Mouse (Mus musculus) myocyte (in vitro differentiated cells): ENCODE measurements around the gene Steap3. TPM values are rescaled to one million over a fixed set of nuclear protein-coding genes. Genes with fewer than 3 reads are reported as not detected.

Experiments
- H3K27me3 ChIP-seq: one replicate; pipeline ENCODE4 v1.6.1; 2011; ENCODE audit not compliant: control insufficient read depth, insufficient read depth, insufficient read length
- H3K36me3 ChIP-seq: one replicate; pipeline ENCODE4 v1.6.1; 2011; ENCODE audit not compliant: control insufficient read depth, insufficient read depth
- H3K4me2 ChIP-seq: one replicate; pipeline ENCODE4 v1.6.1; 2011; ENCODE audit warnings: low read depth, control low read depth
- H3K4me3 ChIP-seq: one replicate; pipeline ENCODE4 v1.5.1; 2011; ENCODE audit warnings: mild to moderate bottlenecking, control low read depth, moderate library complexity
- H3K79me2 ChIP-seq: one replicate; pipeline ENCODE4 v1.6.1; 2011; ENCODE audit not compliant: control insufficient read depth, insufficient read depth
- H3ac ChIP-seq: one replicate; pipeline ENCODE4 v1.6.1; 2011; ENCODE audit not compliant: control insufficient read depth, insufficient read length
- CEBPB ChIP-seq: IDR thresholded peaks from 2 replicates; pipeline ENCODE4 v1.6.1; 2011; ENCODE audit warnings: mild to moderate bottlenecking, moderate library complexity; ENCODE audit not compliant: poor library complexity, insufficient read depth, severe bottlenecking
- E2F4 ChIP-seq: IDR thresholded peaks from one replicate; pipeline ENCODE4 v1.6.1; 2011; ENCODE audit warnings: mild to moderate bottlenecking, control low read depth, moderate library complexity; ENCODE audit not compliant: insufficient read depth
- MAX ChIP-seq: IDR thresholded peaks from one replicate; pipeline ENCODE4 v1.6.1; 2011; ENCODE audit warnings: low read depth, mild to moderate bottlenecking, control low read depth
- MYOD1 ChIP-seq, 3 experiments: IDR thresholded peaks; one replicate each; pipeline ENCODE4 v1.6.1; 2011; ENCODE audit warnings: control low read depth in 2 of 3, low read depth in 2 of 3, mild to moderate bottlenecking in 2 of 3, moderate library complexity in 1 of 3; ENCODE audit not compliant: insufficient read length in 2 of 3, control insufficient read depth in 1 of 3
- MYOG ChIP-seq, 3 experiments: IDR thresholded peaks; one replicate each; pipeline ENCODE4 v1.6.1; 2011; ENCODE audit warnings: control low read depth in 2 of 3, low read depth in 2 of 3, mild to moderate bottlenecking in 2 of 3; ENCODE audit not compliant: insufficient read length in 2 of 3, control insufficient read depth in 1 of 3, insufficient read depth in 1 of 3
- POLR2A ChIP-seq: IDR thresholded peaks from one replicate; pipeline ENCODE4 v1.6.1; 2011; ENCODE audit warnings: low read depth, mild to moderate bottlenecking, control low read depth, moderate library complexity; ENCODE audit not compliant: insufficient read length
- POLR2AphosphoS2 ChIP-seq: IDR thresholded peaks from one replicate; pipeline ENCODE4 v1.6.1; 2011; ENCODE audit warnings: low read depth, control low read depth; ENCODE audit not compliant: insufficient read length
- REST ChIP-seq: IDR thresholded peaks from one replicate; pipeline ENCODE4 v1.6.1; 2011; ENCODE audit warnings: mild to moderate bottlenecking, control low read depth, moderate library complexity; ENCODE audit not compliant: insufficient read depth, insufficient read length
- SRF ChIP-seq: IDR thresholded peaks from one replicate; pipeline ENCODE4 v1.6.1; 2011; ENCODE audit warnings: low read depth; ENCODE audit not compliant: control insufficient read depth, insufficient read length
- TCF12 ChIP-seq: IDR thresholded peaks from one replicate; pipeline ENCODE4 v1.6.1; 2011; ENCODE audit warnings: mild to moderate bottlenecking, control low read depth; ENCODE audit not compliant: poor library complexity, insufficient read depth, severe bottlenecking
- TCF3 ChIP-seq: IDR thresholded peaks from one replicate; pipeline ENCODE4 v1.6.1; 2011; ENCODE audit warnings: low read depth, control low read depth; ENCODE audit not compliant: insufficient read length
- USF1 ChIP-seq: IDR thresholded peaks from one replicate; pipeline ENCODE4 v1.6.1; 2011; ENCODE audit warnings: low read depth, mild to moderate bottlenecking, control low read depth, moderate library complexity
- polyA plus RNA-seq: library from polyadenylated mRNA; unstranded; fragments of >200 nt; fragmentation: generic; extraction: Trizol; gene quantifications from one replicate; pipeline ENCODE4 v1.2.1, GENCODE M21; 2012; ENCODE audit warnings: missing spikeins

Gene Steap3
- polyA plus RNA-seq, 1 experiment: 33.7 TPM

GRCm38 (mm10) chr1:120208502-120209230 lies 63.8 kb downstream of the Steap3 start:
- Histone ChIP-seq H3K4me3 (no peak overlapping the region), H3ac (no peak overlapping the region), H3K4me2 (no peak overlapping the region), H3K79me2 (no peaks in the 10 kb centered on the region), H3K36me3 (no peaks in the 10 kb centered on the region), H3K27me3 (peaks cover 7% of the 10 kb centered on the region)
- no peak for TF ChIP-seq MYOD1 (IDR thresholded peaks at IDR 0.05; ENCODE audit: control insufficient read depth in 1 of 3, insufficient read length in 2 of 3, low read depth in 2 of 3)
- TF ChIP-seq TCF12: no peak
- no peak for TF ChIP-seq POLR2A
- TF ChIP-seq SRF: no peak
- no peak for TF ChIP-seq MYOG (IDR thresholded peaks at IDR 0.05; ENCODE audit: control insufficient read depth in 1 of 3, insufficient read depth in 1 of 3, insufficient read length in 2 of 3, low read depth in 2 of 3)
- TF ChIP-seq CEBPB: no peak

DNA sequence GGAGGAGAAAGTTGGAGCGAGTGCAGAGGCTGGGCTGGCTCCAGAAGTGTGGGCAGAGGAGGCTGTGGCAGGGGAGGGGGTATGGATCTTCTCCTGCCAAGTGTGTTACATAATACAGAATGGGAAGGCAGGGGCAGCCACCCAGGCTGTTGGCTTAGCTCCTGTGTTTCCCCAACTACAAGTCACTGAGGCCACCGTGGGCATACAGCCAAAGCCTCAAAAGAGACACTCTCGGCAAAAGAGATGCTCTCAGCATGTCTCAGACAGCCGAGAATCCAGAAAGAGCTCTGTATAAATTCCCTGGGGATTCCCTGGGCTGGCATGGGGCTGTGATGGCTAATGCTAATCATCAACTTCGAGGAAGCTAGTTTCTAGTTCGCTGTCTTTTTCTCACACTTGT lies 64.9 kb downstream of the Steap3 start:
- Histone ChIP-seq H3K27me3 (peaks cover 7% of the 10 kb centered on the region), H3K4me2 (no peak overlapping the region), H3K79me2 (no peaks in the 10 kb centered on the region), H3K36me3 (no peaks in the 10 kb centered on the region), H3ac (no peak overlapping the region), H3K4me3 (no peak overlapping the region)
- TF ChIP-seq TCF3: no peak

GRCm38 (mm10) chr1:120204834-120205233 lies 67.7 kb downstream of the Steap3 start:
- TF ChIP-seq TCF12 (no peak), POLR2A (no peak), MYOG (IDR thresholded peaks at IDR 0.05; ENCODE audit: control insufficient read depth in 1 of 3, insufficient read depth in 1 of 3, insufficient read length in 2 of 3, low read depth in 2 of 3) (no peak), POLR2AphosphoS2 (no peak), CEBPB (no peak)
- Histone ChIP-seq H3K36me3 (no peaks in the 10 kb centered on the region), H3ac (no peak overlapping the region), H3K27me3 (peaks cover 7% of the 10 kb centered on the region), H3K4me2 (no peak overlapping the region), H3K79me2 (no peaks in the 10 kb centered on the region), H3K4me3 (no peak overlapping the region)

DNA sequence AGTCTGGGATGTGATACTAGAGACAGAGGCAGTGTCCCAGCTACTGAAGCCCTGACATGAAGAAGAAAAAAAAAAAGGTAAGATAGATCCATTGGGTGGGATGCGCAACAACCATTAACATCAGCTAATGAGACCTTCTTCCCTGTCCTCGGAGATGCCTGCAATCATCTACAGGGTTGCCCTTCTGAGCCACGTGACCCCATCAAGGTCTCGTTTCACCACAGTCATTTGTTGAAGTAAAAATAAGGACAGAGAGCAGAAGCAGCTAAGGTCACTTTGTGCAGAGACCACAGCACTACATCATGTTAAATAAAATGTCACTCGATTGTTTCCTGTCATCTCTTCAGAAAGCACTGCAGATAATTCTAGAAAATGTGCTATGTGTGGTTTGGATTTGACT lies 68.7 kb downstream of the Steap3 start:
- Histone ChIP-seq H3K4me2 (no peak overlapping the region), H3ac (no peak overlapping the region), H3K27me3 (peaks cover 7% of the 10 kb centered on the region), H3K36me3 (no peaks in the 10 kb centered on the region), H3K79me2 (no peaks in the 10 kb centered on the region), H3K4me3 (no peak overlapping the region)
- TF ChIP-seq SRF (no peak), MYOD1 (IDR thresholded peaks at IDR 0.05; ENCODE audit: control insufficient read depth in 1 of 3, insufficient read length in 2 of 3, low read depth in 2 of 3) (no peak), POLR2A (no peak), REST (no peak), USF1 (no peak), MYOG (IDR thresholded peaks at IDR 0.05; ENCODE audit: control insufficient read depth in 1 of 3, insufficient read depth in 1 of 3, insufficient read length in 2 of 3, low read depth in 2 of 3) (no peak), TCF3 (no peak), MAX (no peak), TCF12 (no peak), CEBPB (no peak), E2F4 (no peak), POLR2AphosphoS2 (no peak)

DNA sequence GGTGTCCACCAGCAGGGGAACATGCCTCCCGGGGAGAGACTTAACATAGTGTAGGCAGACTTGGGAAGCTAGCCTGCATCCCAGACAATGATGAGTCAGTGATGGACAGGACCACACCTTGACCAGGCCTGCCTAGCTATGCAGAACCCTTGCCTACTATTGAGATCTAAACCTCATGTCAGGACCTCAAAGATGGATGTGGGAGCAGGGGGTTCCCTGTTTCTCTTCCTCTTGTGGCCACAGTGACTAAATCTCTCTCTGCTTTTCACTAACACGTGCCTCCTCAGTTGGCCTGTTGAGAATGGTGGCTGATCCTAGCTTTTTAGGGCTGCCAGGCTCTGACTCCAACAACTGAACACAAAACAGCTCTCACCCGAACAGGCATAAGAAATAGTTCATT lies 70.0 kb downstream of the Steap3 start:
- no peaks in the 10 kb centered on the region for H3K79me2 ChIP-seq
- H3K4me2 ChIP-seq: no peak overlapping the region
- no peaks in the 10 kb centered on the region for H3K36me3 ChIP-seq
- TF ChIP-seq REST (no peak), TCF3 (no peak), MYOD1 (IDR thresholded peaks at IDR 0.05; ENCODE audit: control insufficient read depth in 1 of 3, insufficient read length in 2 of 3, low read depth in 2 of 3) (no peak), CEBPB (no peak), POLR2AphosphoS2 (no peak), SRF (no peak), POLR2A (no peak), MAX (no peak), MYOG (IDR thresholded peaks at IDR 0.05; ENCODE audit: control insufficient read depth in 1 of 3, insufficient read depth in 1 of 3, insufficient read length in 2 of 3, low read depth in 2 of 3) (no peak), USF1 (no peak), TCF12 (no peak), E2F4 (no peak)
- no peak overlapping the region for H3ac ChIP-seq
- no peak overlapping the region for H3K4me3 ChIP-seq
- peaks cover 7% of the 10 kb centered on the region for H3K27me3 ChIP-seq
